In genomic region chr11:20967321-20967984, GRCm38 (mm10) we compare ENCODE assay signal across 19 mouse cellular contexts.
DNase-seq lines count a peak whose midpoint lies in the region; ATAC-seq and TF ChIP-seq lines count a peak whose summit lies in the region.
"Had no signal": no experiment of that assay in that cellular context is flagged by ENCODE, and none has a peak within 500 bp of the region (broad histone marks: within the 10 kb centered on the region; RNA-seq: fewer than 3 reads in every experiment).

No protein-coding gene starts in this region.

- DNase-seq in hindbrain, embryonic 11.5 days (ENCODE audit: low spot score): no peak
- DNase-seq in brain, embryonic 14.5 days (ENCODE audit: low read depth): peak; percentile 50
- DNase-seq in cerebellum, adult 11 months: no peak
- DNase-seq in lung, adult 18-20 months: no peak
- DNase-seq: cerebellum, adult 9-10 months; gastrocnemius, postnatal 14 days; heart, adult 2 months; kidney, adult 11 months; lung, postnatal 14 days; thymus, postnatal 25 days had no signal

- no peaks in the 10 kb centered on the region for H3K9me3 ChIP-seq in hindbrain, embryonic 11.5 days (ENCODE audit: control insufficient read depth, low read length)
- no peaks in the 10 kb centered on the region for H3K9me3 ChIP-seq in hindbrain, embryonic 12.5 days (replicated peaks)
- no peaks in the 10 kb centered on the region for H3K9me3 ChIP-seq in forebrain, embryonic 15.5 days
- no peaks in the 10 kb centered on the region for H3K9me3 ChIP-seq in midbrain, embryonic 12.5 days
- H3K9me3 ChIP-seq: embryonic facial prominence, embryonic 12.5 days; G1E; heart, embryonic 15.5 days; liver, embryonic 15.5 days had no signal

- H3K4me1 ChIP-seq in hindbrain, embryonic 11.5 days (replicated peaks; ENCODE audit: control insufficient read depth, insufficient read depth, low read length): no peaks in the 10 kb centered on the region
- H3K4me1 ChIP-seq in hindbrain, embryonic 12.5 days: peaks cover 4% of the 10 kb centered on the region; the same call in 1 of the 2 replicates
- H3K4me1 ChIP-seq in forebrain, embryonic 15.5 days: peaks cover 4% of the 10 kb centered on the region
- H3K4me1 ChIP-seq in midbrain, embryonic 12.5 days: peaks cover 12% of the 10 kb centered on the region; the same call in 1 of the 2 replicates
- H3K4me1 ChIP-seq: embryonic facial prominence, embryonic 12.5 days; heart, embryonic 15.5 days; liver, embryonic 15.5 days had no signal

- H3K27me3 ChIP-seq in hindbrain, embryonic 11.5 days (ENCODE audit: control insufficient read depth, insufficient read depth, low read length): no peaks in the 10 kb centered on the region
- H3K27me3 ChIP-seq in hindbrain, embryonic 12.5 days: no peaks in the 10 kb centered on the region
- no peaks in the 10 kb centered on the region for H3K27me3 ChIP-seq in forebrain, embryonic 15.5 days
- no peaks in the 10 kb centered on the region for H3K27me3 ChIP-seq in midbrain, embryonic 12.5 days
- H3K27me3 ChIP-seq: embryonic facial prominence, embryonic 12.5 days; heart, embryonic 15.5 days had no signal

- H3K4me3 ChIP-seq in hindbrain, embryonic 11.5 days (ENCODE audit: low read depth, low read length): no peak overlapping the region
- no peak overlapping the region for H3K4me3 ChIP-seq in hindbrain, embryonic 12.5 days
- no peak overlapping the region for H3K4me3 ChIP-seq in forebrain, embryonic 15.5 days
- H3K4me3 ChIP-seq in midbrain, embryonic 12.5 days: no peak overlapping the region
- H3K4me3 ChIP-seq: embryonic facial prominence, embryonic 12.5 days; erythroblast, embryonic 14.5 days; heart, adult 2 months; heart, embryonic 15.5 days; liver, embryonic 15.5 days had no signal

- H3K27ac ChIP-seq in hindbrain, embryonic 11.5 days (ENCODE audit: low read depth, low read length): no peak overlapping the region
- H3K27ac ChIP-seq in hindbrain, embryonic 12.5 days: no peak overlapping the region
- no peak overlapping the region; the same call in 1 of the 2 replicates for H3K27ac ChIP-seq in forebrain, embryonic 15.5 days (replicated peaks)
- peak overlapping the region; percentile 64 for H3K27ac ChIP-seq in midbrain, embryonic 12.5 days (replicated peaks)
- H3K27ac ChIP-seq: embryonic facial prominence, embryonic 12.5 days; heart, adult 2 months; heart, embryonic 15.5 days; liver, embryonic 15.5 days had no signal

- H3K36me3 ChIP-seq in hindbrain, embryonic 11.5 days (ENCODE audit: control insufficient read depth, insufficient read depth, low read length): no peaks in the 10 kb centered on the region
- no peaks in the 10 kb centered on the region for H3K36me3 ChIP-seq in hindbrain, embryonic 12.5 days
- no peaks in the 10 kb centered on the region for H3K36me3 ChIP-seq in forebrain, embryonic 15.5 days
- H3K36me3 ChIP-seq in midbrain, embryonic 12.5 days: no peaks in the 10 kb centered on the region
- H3K36me3 ChIP-seq: embryonic facial prominence, embryonic 12.5 days; G1E; heart, embryonic 15.5 days; liver, embryonic 15.5 days had no signal

- 24% methylated on average over 3 of the region's 3 CpGs for WGBS in hindbrain, embryonic 11.5 days
- WGBS in hindbrain, embryonic 12.5 days: 26% methylated on average over 3 of the region's 3 CpGs
- 37% methylated on average over 2 of the region's 3 CpGs for WGBS in forebrain, embryonic 15.5 days
- 24% methylated on average over 3 of the region's 3 CpGs for WGBS in midbrain, embryonic 12.5 days

- H3K9ac ChIP-seq in hindbrain, embryonic 11.5 days (ENCODE audit: low read depth, low read length): no peak overlapping the region
- H3K9ac ChIP-seq in hindbrain, embryonic 12.5 days: no peak overlapping the region
- H3K9ac ChIP-seq in forebrain, embryonic 15.5 days (replicated peaks): no peak overlapping the region
- H3K9ac ChIP-seq in midbrain, embryonic 12.5 days (replicated peaks): no peak overlapping the region
- H3K9ac ChIP-seq: embryonic facial prominence, embryonic 12.5 days; heart, embryonic 15.5 days; liver, embryonic 15.5 days had no signal

- H3K4me2 ChIP-seq in hindbrain, embryonic 11.5 days (replicated peaks; ENCODE audit: low read depth, low read length): no peak overlapping the region
- H3K4me2 ChIP-seq in hindbrain, embryonic 12.5 days (replicated peaks): no peak overlapping the region
- H3K4me2 ChIP-seq in forebrain, embryonic 15.5 days (replicated peaks): no peak overlapping the region
- H3K4me2 ChIP-seq in midbrain, embryonic 12.5 days (replicated peaks): no peak overlapping the region
- H3K4me2 ChIP-seq: embryonic facial prominence, embryonic 12.5 days; heart, embryonic 15.5 days; liver, embryonic 15.5 days had no signal

- no peak for TF ChIP-seq POLR2A in brain, embryonic 14.5 days (IDR thresholded peaks at IDR 0.05; ENCODE audit: borderline replicate concordance, extremely low read depth, insufficient read depth, insufficient read length, poor library complexity, severe bottlenecking)

- TF ChIP-seq CTCF in brain, embryonic 14.5 days (IDR thresholded peaks at IDR 0.05; ENCODE audit: borderline replicate concordance, extremely low read depth, insufficient read depth, insufficient read length): no peak

- 0 out of 2 replicates have a peak, but pooled peaks have one; percentile 64 for ATAC-seq in hindbrain, embryonic 11.5 days (ENCODE audit: low FRiP score)
- ATAC-seq in hindbrain, embryonic 12.5 days (ENCODE audit: low FRiP score): no peak
- 0 out of 2 replicates have a peak, but pooled peaks have one; percentile 13 for ATAC-seq in forebrain, embryonic 15.5 days (replicated peaks)
- peak; percentile 77 for ATAC-seq in midbrain, embryonic 12.5 days (ENCODE audit: low FRiP score, low read depth)
- no peak for ATAC-seq in cerebellum, adult (ENCODE audit: insufficient number of reproducible peaks, low FRiP score, low TSS enrichment)

Comparison
In these comparisons a context has a peak if more than half of its experiments do, and no peak if none do; other contexts are left out.
1. ATAC-seq: peak in hindbrain, embryonic 11.5 days (single experiment), forebrain, embryonic 15.5 days (single experiment) and midbrain, embryonic 12.5 days (single experiment); none in hindbrain, embryonic 12.5 days (single experiment) and cerebellum, adult (single experiment).